Comparison of ENCODE assay signal across 8 mouse cellular contexts in the genomic region with DNA sequence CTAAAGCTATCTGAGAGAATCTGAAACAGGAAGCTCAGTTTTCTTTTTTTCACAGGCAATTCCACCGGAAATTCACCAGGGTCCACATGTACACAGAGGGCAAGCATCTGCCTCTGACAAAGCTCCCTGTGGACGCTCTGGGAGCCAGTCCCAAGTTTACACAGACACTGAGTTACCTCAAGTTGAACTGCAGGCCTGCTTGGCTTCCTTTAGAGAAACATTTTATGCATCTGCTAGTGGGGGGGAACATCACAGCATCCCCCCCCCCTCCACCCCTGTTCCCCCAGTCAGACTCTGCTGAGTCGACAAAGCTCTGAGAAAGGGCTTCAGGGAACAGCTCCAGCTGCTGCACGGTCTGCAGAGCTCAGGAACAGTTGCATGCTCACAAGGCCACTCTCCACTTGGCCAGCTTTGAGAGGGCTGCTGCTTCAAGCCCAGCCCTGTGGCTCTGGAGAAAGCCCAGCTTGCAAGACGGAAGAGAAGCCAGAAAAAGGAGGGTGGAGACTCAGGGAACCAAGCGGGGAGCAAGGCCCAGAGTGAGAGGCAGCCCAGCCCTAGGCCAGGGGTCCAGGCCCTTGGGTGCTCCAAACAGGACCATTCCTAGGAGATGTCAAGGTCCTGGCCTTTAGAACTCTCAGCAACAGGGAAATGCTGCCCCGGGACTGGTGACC. TPM values are rescaled to one million over a fixed set of nuclear protein-coding genes. Genes with fewer than 3 reads are reported as not detected.
DNase-seq lines count a peak whose midpoint lies in the region; ATAC-seq and TF ChIP-seq lines count a peak whose summit lies in the region.

No protein-coding gene starts in this region.

- H3K9me3 ChIP-seq in limb, embryonic 14.5 days (ENCODE audit: control insufficient read depth, low read length): no peaks in the 10 kb centered on the region
- H3K9me3 ChIP-seq in midbrain, embryonic 11.5 days (ENCODE audit: control insufficient read depth, low read length): no peaks in the 10 kb centered on the region

- peak overlapping the region; percentile 85 for H3K4me2 ChIP-seq in limb, embryonic 14.5 days (replicated peaks; ENCODE audit: low read depth, low read length, severe bottlenecking)
- peak overlapping the region; percentile 75 for H3K4me2 ChIP-seq in midbrain, embryonic 11.5 days

- peak overlapping the region; percentile 82 for H3K4me3 ChIP-seq in limb, embryonic 14.5 days (replicated peaks; ENCODE audit: low read length)
- H3K4me3 ChIP-seq in midbrain, embryonic 11.5 days (ENCODE audit: low read depth, low read length): peak overlapping the region; percentile 66

- peak overlapping the region; percentile 82; the same call in 1 of the 2 replicates for H3K9ac ChIP-seq in limb, embryonic 14.5 days (ENCODE audit: low read depth, low read length, severe bottlenecking)
- peak overlapping the region; percentile 49; the same call in 1 of the 2 replicates for H3K9ac ChIP-seq in midbrain, embryonic 11.5 days (ENCODE audit: low read length)

- peak overlapping the region; percentile 62 for H3K27ac ChIP-seq in limb, embryonic 14.5 days (replicated peaks; ENCODE audit: low read depth, low read length)
- no peak overlapping the region; the same call in 1 of the 2 replicates for H3K27ac ChIP-seq in midbrain, embryonic 11.5 days (ENCODE audit: low read depth, low read length)

- H3K36me3 ChIP-seq in limb, embryonic 14.5 days (ENCODE audit: control insufficient read depth, insufficient read depth, low read length): no peaks in the 10 kb centered on the region
- H3K36me3 ChIP-seq in midbrain, embryonic 11.5 days (ENCODE audit: control insufficient read depth, insufficient read depth, low read length): no peaks in the 10 kb centered on the region

- no peak for TF ChIP-seq POLR2A in limb, embryonic 14.5 days (IDR thresholded peaks at IDR 0.05; ENCODE audit: borderline replicate concordance, extremely low read depth, insufficient read depth, insufficient read length)

- no peaks in the 10 kb centered on the region for H3K27me3 ChIP-seq in limb, embryonic 14.5 days (ENCODE audit: control insufficient read depth, insufficient read depth, low read length)
- H3K27me3 ChIP-seq in midbrain, embryonic 11.5 days (ENCODE audit: control insufficient read depth, insufficient read depth, low read length): no peaks in the 10 kb centered on the region

- ATAC-seq in granulocyte monocyte progenitor cell, adult 5-6 weeks (replicated peaks; ENCODE audit: poor library complexity, severe bottlenecking): peak; percentile 20
- ATAC-seq in inflammation-experienced regulatory T-cells, adult 6 months: peak; percentile 54
- ATAC-seq in limb, embryonic 14.5 days (ENCODE audit: low FRiP score, low read depth): peak; percentile 61
- ATAC-seq in midbrain, embryonic 11.5 days (ENCODE audit: low FRiP score): no peak; the same call in 1 of the 2 replicates

- DNase-seq in ovary, adult 18-20 months (ENCODE audit: low spot score): peak; percentile 78
- no peak for DNase-seq in ovary, postnatal 10 days (ENCODE audit: low spot score)
- peak; percentile 37 for DNase-seq in embryo, embryonic 11 days
- peak; percentile 61 for DNase-seq in limb, embryonic 14.5 days (ENCODE audit: low spot score)
- peak; percentile 89 for DNase-seq in midbrain, embryonic 11.5 days (ENCODE audit: low spot score, missing footprints)
- peak; percentile 47 for DNase-seq in thymus, postnatal 0 days (ENCODE audit: low spot score)

- WGBS in limb, embryonic 14.5 days: 25% methylated on average over 7 of the region's 7 CpGs
- WGBS in midbrain, embryonic 11.5 days: 41% methylated on average over 7 of the region's 7 CpGs

- peaks cover 16% of the 10 kb centered on the region for H3K4me1 ChIP-seq in limb, embryonic 14.5 days (ENCODE audit: control insufficient read depth, insufficient read depth, low read length)
- peaks cover 10% of the 10 kb centered on the region for H3K4me1 ChIP-seq in midbrain, embryonic 11.5 days (ENCODE audit: control insufficient read depth, insufficient read depth, low read length)

RNA-seq across cellular contexts. Expression of a gene that starts 1.5 kb away (rescaled TPM):
- 61.2 and 68.0 TPM in 2 replicates for total RNA-seq in granulocyte monocyte progenitor cell, adult 5-6 weeks (2014; fragmentation: Nextera tagmentation)
- total RNA-seq in granulocyte monocyte progenitor cell, adult 5-6 weeks (2017): 48.0 and 51.9 TPM in 2 replicates
- 10 to 100 TPM; 10.6 to 14.0 (median 10.8) TPM for polyA plus RNA-seq in inflammation-experienced regulatory T-cells, adult 6 months (2017; shearing (Covaris generic))
- 25.5 and 31.6 TPM in 2 replicates for polyA plus RNA-seq in limb, embryonic 14.5 days (2012; rRNA removed)
- polyA plus RNA-seq in limb, embryonic 14.5 days (2014; fragmentation: Nextera tagmentation; extraction: Ambion mirVana): 20.0 and 22.2 TPM in 2 replicates
- polyA plus RNA-seq in midbrain, embryonic 11.5 days (2014; fragmentation: Nextera tagmentation; extraction: Ambion mirVana): 8.2 and 8.7 TPM in 2 replicates
- 9.7 and 10.4 TPM in 2 replicates for polyA plus RNA-seq in thymus, postnatal 0 days (2015; fragmentation: Nextera tagmentation; extraction: Ambion mirVana)
